Mouse (Mus musculus): ENCODE measurements around the gene Neil3. TPM values are rescaled to one million over a fixed set of nuclear protein-coding genes. Genes with fewer than 3 reads are reported as not detected.

Gene Neil3
- total RNA-seq (2014; rRNA removed; ENCODE audit: low replicate concordance) (1.5 and 10.6 TPM in 2 replicates), polyA plus RNA-seq (2015; fragmentation: Nextera tagmentation; extraction: Ambion mirVana) (7.5 and 7.8 TPM in 2 replicates)

DNA sequence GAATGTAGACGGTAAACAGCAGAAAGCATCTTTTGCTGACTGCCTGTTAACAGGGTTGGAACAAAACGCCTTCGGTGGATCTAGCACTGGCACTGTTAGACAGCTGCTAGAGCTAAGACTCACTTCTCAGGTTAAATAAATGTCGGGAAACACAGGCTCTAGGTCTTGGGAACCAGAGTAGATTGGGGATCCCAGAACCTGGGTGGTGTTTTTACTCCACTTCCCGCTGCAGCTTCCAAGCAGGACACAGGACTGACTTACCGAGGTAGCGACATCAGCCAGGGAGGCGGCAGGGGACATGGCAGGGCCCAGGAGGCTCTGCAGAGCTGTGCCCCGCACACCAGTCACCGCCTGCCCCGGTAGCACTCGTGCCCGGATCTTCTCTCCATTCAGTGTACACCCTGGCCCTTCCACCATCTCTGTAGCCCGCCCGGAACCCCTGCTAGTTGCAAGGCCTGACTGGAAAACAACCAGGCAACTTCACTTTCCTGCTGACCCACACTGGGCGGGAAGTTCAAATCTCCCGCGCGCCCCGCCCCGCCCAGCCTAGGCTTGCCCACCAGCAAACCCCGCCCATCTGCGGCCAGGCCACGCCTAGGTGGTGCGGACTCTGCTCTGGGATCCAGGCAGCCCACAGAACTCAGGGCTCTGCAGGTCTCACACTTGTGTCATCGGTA, at the start of gene Neil3:
Neil3 (minus strand) TSS at position 571 of the 677 bp plus-strand sequence.
- Histone ChIP-seq H3K9me3 (replicated peaks; ENCODE audit: control insufficient read depth, low read length) (no peaks in the 10 kb centered on the region), H3K4me1 (ENCODE audit: control insufficient read depth, insufficient read depth) (peaks cover 13% of the 10 kb centered on the region), H3K27me3 (ENCODE audit: control insufficient read depth, insufficient read depth, low read length) (no peaks in the 10 kb centered on the region), H3K9ac (replicated peaks; ENCODE audit: low read depth, low read length) (peak within 1 kb of the TSS; percentile 57), H3K4me3 (ENCODE audit: low read depth, low read length) (peak within 1 kb of the TSS; percentile 65), H3K27ac (ENCODE audit: low read depth) (no peak within 1 kb of the TSS), H3K36me3 (replicated peaks; ENCODE audit: control insufficient read depth, insufficient read depth, low read length) (no peaks in the 10 kb centered on the region), H3K4me2 (ENCODE audit: low read depth, low read length) (peak within 1 kb of the TSS; percentile 93)
- DNase-seq (ENCODE audit: low spot score) = peak; percentile 71
- TF ChIP-seq EP300 (IDR thresholded peaks at IDR 0.05; ENCODE audit: low read depth) = no peak
- no peak for TF ChIP-seq CTCF (IDR thresholded peaks at IDR 0.05; ENCODE audit: low read depth)
- ATAC-seq (ENCODE audit: insufficient read depth, low read depth) = peak; percentile 100
- WGBS = under 1% methylated on average over 26 of the region's 26 CpGs

DNA sequence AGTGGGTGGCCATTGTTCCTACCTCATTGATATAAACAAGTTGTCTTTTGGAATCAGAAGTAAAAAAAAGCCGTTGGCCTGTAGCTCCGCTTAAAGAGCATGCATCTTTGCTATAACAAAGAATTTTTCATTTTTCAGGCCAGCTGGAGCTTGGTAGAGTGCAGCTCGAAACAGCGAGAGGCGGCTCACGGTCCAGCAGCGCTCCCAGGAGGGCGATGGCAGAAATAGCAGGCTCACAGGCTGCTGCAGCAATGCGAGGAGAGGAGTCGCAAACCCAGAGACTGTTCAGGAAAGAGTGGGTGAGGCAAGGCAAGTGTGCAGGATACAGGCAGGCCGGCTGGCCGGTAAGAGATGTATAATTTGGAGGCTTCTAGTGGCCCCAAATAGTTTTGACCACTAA, 42.0 kb upstream of the Neil3 start:
- DNase-seq (ENCODE audit: low spot score) = no peak
- no peaks in the 10 kb centered on the region for H3K9me3 ChIP-seq (replicated peaks; ENCODE audit: control insufficient read depth, low read length)
- no peak overlapping the region for H3K4me2 ChIP-seq (ENCODE audit: low read depth, low read length)
- no peaks in the 10 kb centered on the region for H3K36me3 ChIP-seq (replicated peaks; ENCODE audit: control insufficient read depth, insufficient read depth, low read length)
- WGBS = 21% methylated on average over 12 of the region's 12 CpGs
- no peaks in the 10 kb centered on the region for H3K27me3 ChIP-seq (ENCODE audit: control insufficient read depth, insufficient read depth, low read length)
- TF ChIP-seq EP300 (IDR thresholded peaks at IDR 0.05; ENCODE audit: low read depth) = no peak
- peak; percentile 64 for TF ChIP-seq CTCF (IDR thresholded peaks at IDR 0.05; ENCODE audit: low read depth)
- ATAC-seq (ENCODE audit: insufficient read depth, low read depth) = no peak
- H3K27ac ChIP-seq (ENCODE audit: low read depth) = no peak overlapping the region
- H3K9ac ChIP-seq (replicated peaks; ENCODE audit: low read depth, low read length) = no peak overlapping the region
- H3K4me1 ChIP-seq (ENCODE audit: control insufficient read depth, insufficient read depth) = no peaks in the 10 kb centered on the region
- H3K4me3 ChIP-seq (ENCODE audit: low read depth, low read length) = no peak overlapping the region

DNA sequence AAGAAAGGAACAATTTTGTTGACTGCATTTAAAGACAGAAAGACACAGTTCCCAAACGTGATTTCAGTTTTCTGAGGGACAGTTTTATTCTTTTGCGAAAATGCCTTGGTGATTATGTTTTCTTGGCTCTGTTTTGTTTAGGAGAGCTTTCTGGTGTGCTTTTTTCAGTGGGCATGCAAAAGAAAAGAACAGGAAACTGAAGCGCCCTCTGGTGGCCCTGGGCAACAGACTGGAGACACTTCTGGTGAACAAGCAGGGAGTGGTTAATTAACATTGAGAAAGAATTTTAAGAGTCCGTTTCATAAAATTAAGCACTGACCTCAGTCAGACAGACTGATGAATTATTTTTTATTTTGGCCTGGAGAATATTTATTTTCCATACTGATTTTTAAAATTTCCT, 25.1 kb upstream of the Neil3 start:
- no peak overlapping the region for H3K9ac ChIP-seq (replicated peaks; ENCODE audit: low read depth, low read length)
- no peak for ATAC-seq (ENCODE audit: insufficient read depth, low read depth)
- no peak overlapping the region for H3K4me3 ChIP-seq (ENCODE audit: low read depth, low read length)
- DNase-seq (ENCODE audit: low spot score) = peak; percentile 14
- no peaks in the 10 kb centered on the region for H3K27me3 ChIP-seq (ENCODE audit: control insufficient read depth, insufficient read depth, low read length)
- H3K4me1 ChIP-seq (ENCODE audit: control insufficient read depth, insufficient read depth) = no peaks in the 10 kb centered on the region
- H3K9me3 ChIP-seq (replicated peaks; ENCODE audit: control insufficient read depth, low read length) = no peaks in the 10 kb centered on the region
- no peaks in the 10 kb centered on the region for H3K36me3 ChIP-seq (replicated peaks; ENCODE audit: control insufficient read depth, insufficient read depth, low read length)
- H3K4me2 ChIP-seq (ENCODE audit: low read depth, low read length) = no peak overlapping the region
- 26% methylated on average over 4 of the region's 4 CpGs for WGBS
- no peak for TF ChIP-seq EP300 (IDR thresholded peaks at IDR 0.05; ENCODE audit: low read depth)
- TF ChIP-seq CTCF (IDR thresholded peaks at IDR 0.05; ENCODE audit: low read depth) = peak; percentile 51
- H3K27ac ChIP-seq (ENCODE audit: low read depth) = no peak overlapping the region

DNA sequence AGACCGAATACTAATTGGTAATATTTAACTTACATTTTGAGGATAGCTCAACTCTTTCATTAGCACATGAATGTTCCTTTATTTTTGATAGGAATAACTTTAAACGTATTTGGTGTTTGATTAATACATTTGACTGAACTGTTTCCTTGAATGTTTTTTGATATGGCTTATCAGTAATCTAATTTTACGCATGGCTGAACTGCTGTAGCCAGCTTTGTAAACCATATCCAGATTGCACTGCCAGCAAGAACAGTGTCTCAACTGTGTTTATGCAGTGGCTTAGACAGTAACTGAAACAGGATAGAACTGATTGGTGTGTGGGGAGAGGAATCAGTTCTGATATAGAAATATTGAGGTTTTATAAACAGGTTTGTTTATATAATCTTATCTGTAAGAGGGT, 22.6 kb upstream of the Neil3 start:
- no peaks in the 10 kb centered on the region for H3K36me3 ChIP-seq (replicated peaks; ENCODE audit: control insufficient read depth, insufficient read depth, low read length)
- H3K9me3 ChIP-seq (replicated peaks; ENCODE audit: control insufficient read depth, low read length) = no peaks in the 10 kb centered on the region
- no peak overlapping the region for H3K9ac ChIP-seq (replicated peaks; ENCODE audit: low read depth, low read length)
- WGBS = 62% methylated on average over 3 of the region's 3 CpGs
- no peak overlapping the region for H3K4me2 ChIP-seq (ENCODE audit: low read depth, low read length)
- no peak for TF ChIP-seq CTCF (IDR thresholded peaks at IDR 0.05; ENCODE audit: low read depth)
- TF ChIP-seq EP300 (IDR thresholded peaks at IDR 0.05; ENCODE audit: low read depth) = no peak
- no peaks in the 10 kb centered on the region for H3K4me1 ChIP-seq (ENCODE audit: control insufficient read depth, insufficient read depth)
- DNase-seq (ENCODE audit: low spot score) = no peak
- H3K27me3 ChIP-seq (ENCODE audit: control insufficient read depth, insufficient read depth, low read length) = no peaks in the 10 kb centered on the region
- ATAC-seq (ENCODE audit: insufficient read depth, low read depth) = no peak
- H3K27ac ChIP-seq (ENCODE audit: low read depth) = no peak overlapping the region
- H3K4me3 ChIP-seq (ENCODE audit: low read depth, low read length) = no peak overlapping the region

DNA sequence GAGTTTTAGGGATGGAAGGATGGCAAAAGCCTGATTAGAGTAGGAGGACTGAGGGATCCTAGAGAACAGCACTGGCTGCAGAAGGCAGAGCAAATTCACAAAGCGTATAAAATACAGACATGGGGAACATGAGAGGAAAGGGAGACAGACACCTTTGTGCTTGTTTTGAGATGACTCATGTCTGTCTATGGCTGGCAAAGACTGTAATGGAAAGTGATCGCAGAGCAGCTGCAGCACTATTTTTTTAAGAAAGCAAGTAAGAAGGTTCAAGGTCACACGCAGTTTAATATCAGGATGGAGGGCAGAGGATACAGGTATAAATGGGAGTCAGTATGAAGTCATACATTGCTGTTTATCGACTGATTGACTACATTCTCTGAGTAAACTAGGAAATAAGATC, 8.2 kb downstream of the Neil3 start:
- Histone ChIP-seq H3K4me3 (ENCODE audit: low read depth, low read length) (no peak overlapping the region), H3K9ac (replicated peaks; ENCODE audit: low read depth, low read length) (no peak overlapping the region), H3K4me1 (ENCODE audit: control insufficient read depth, insufficient read depth) (no peaks in the 10 kb centered on the region), H3K4me2 (ENCODE audit: low read depth, low read length) (no peak overlapping the region), H3K27me3 (ENCODE audit: control insufficient read depth, insufficient read depth, low read length) (no peaks in the 10 kb centered on the region), H3K36me3 (replicated peaks; ENCODE audit: control insufficient read depth, insufficient read depth, low read length) (no peaks in the 10 kb centered on the region), H3K9me3 (replicated peaks; ENCODE audit: control insufficient read depth, low read length) (peaks cover 8% of the 10 kb centered on the region; the same call in 1 of the 2 replicates), H3K27ac (ENCODE audit: low read depth) (no peak overlapping the region)
- TF ChIP-seq EP300 (IDR thresholded peaks at IDR 0.05; ENCODE audit: low read depth) (no peak), CTCF (IDR thresholded peaks at IDR 0.05; ENCODE audit: low read depth) (no peak)
- no peak for DNase-seq (ENCODE audit: low spot score)
- 74% methylated on average over 4 of the region's 4 CpGs for WGBS
- ATAC-seq (ENCODE audit: insufficient read depth, low read depth) = no peak
